Mouse (Mus musculus) midbrain, embryonic 10.5 days (tissue): ENCODE results near the gene Ly6g6d. TPM values are rescaled to one million over a fixed set of nuclear protein-coding genes. Genes with fewer than 3 reads are reported as not detected.

ENCODE experiments used
- DNase-seq: peaks from one replicate; pipeline ENCODE4 v3.0.0-alpha.2; 2017; ENCODE audit warnings: low spot score
- H3K27ac ChIP-seq: fragments of 300-500 bp; sonication (generic); replicated peaks from 2 replicates; pipeline ENCODE4 v1.5.1; 2016; ENCODE audit warnings: mild to moderate bottlenecking
- H3K27me3 ChIP-seq: fragments of 300-500 bp; sonication (generic); 2 replicates; pipeline ENCODE4 v1.6.1; 2016; ENCODE audit warnings: low read depth, mild to moderate bottlenecking; ENCODE audit not compliant: poor library complexity, severe bottlenecking
- H3K36me3 ChIP-seq: fragments of 300-500 bp; sonication (generic); 2 replicates; pipeline ENCODE4 v1.6.1; 2016; ENCODE audit warnings: mild to moderate bottlenecking, moderate library complexity
- H3K4me1 ChIP-seq: fragments of 300-500 bp; sonication (generic); 2 replicates; pipeline ENCODE4 v1.6.1; 2016
- H3K4me3 ChIP-seq: fragments of 300-500 bp; sonication (generic); 2 replicates; pipeline ENCODE4 v1.5.1; 2016; ENCODE audit warnings: mild to moderate bottlenecking, moderate library complexity
- H3K9me3 ChIP-seq: fragments of 300-500 bp; sonication (generic); replicated peaks from 2 replicates; pipeline ENCODE4 v1.6.1; 2016; ENCODE audit warnings: mild to moderate bottlenecking
- WGBS: fragments of 180-500 bp; shearing (Covaris S2); methylation state at CpG from one replicate; pipeline ENCODE4 v1.1.7; 2016; 5-methylcytosine and 5-hydroxymethylcytosine counted together
- polyA plus RNA-seq: library from polyadenylated mRNA; unstranded; fragments of >200 nt; fragmentation: Nextera tagmentation; extraction: Ambion mirVana; gene quantifications from 2 replicates; pipeline ENCODE4 v1.2.1, GENCODE M21; 2016

The Ly6g6d gene
- polyA plus RNA-seq, 1 experiment from 2014 or later: 3.5 TPM

DNA sequence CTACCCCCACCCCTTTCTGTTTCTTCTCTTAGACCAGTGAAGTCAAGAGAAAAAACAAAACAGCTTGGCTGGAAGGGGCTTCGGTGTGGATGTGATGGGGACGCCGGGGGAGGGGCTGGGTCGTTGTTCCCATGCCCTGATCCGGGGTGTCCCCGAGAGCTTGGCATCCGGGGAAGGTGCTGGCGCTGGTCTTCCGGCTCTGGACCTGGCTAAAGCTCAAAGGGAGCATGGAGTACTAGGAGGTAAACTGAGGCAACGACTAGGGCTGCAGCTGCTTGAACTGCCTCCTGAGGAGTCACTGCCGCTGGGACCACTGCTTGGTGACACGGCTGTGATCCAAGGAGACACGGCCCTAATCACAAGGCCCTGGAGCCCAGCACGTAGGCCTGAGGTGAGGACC is 17.8 kb downstream of the Ly6g6d start:
- peaks cover 68% of the 10 kb centered on the region for H3K36me3 ChIP-seq
- H3K9me3 ChIP-seq: no peaks in the 10 kb centered on the region
- 37% methylated on average over 14 of the region's 14 CpGs for WGBS
- H3K4me3 ChIP-seq: peak overlapping the region; percentile 88
- peaks cover 48% of the 10 kb centered on the region for H3K4me1 ChIP-seq
- H3K27me3 ChIP-seq: peaks cover 34% of the 10 kb centered on the region
- DNase-seq: no peak
- H3K27ac ChIP-seq: peak overlapping the region; percentile 99

- DNase-seq: peak; percentile 96
- H3K27me3 ChIP-seq: peaks cover 25% of the 10 kb centered on the region
- under 1% methylated on average over 57 of the region's 57 CpGs for WGBS
- H3K36me3 ChIP-seq: peaks cover 77% of the 10 kb centered on the region
- peak within 1 kb of the TSS; percentile 99 for H3K27ac ChIP-seq
- H3K4me3 ChIP-seq: peak within 1 kb of the TSS; percentile 88
- H3K4me1 ChIP-seq: peaks cover 39% of the 10 kb centered on the region
- H3K9me3 ChIP-seq: no peaks in the 10 kb centered on the region; the same call in 1 of the 2 replicates
Measured at GRCm38 (mm10) chr17:35058911-35059892, 18.7 kb downstream of the Ly6g6d start, which contains the start of gene Ddah2. Ddah2 (plus strand) TSS chr17:35059035.

- peaks cover 81% of the 10 kb centered on the region for H3K36me3 ChIP-seq
- H3K4me1 ChIP-seq: peaks cover 32% of the 10 kb centered on the region
- H3K27me3 ChIP-seq: peaks cover 17% of the 10 kb centered on the region
- peak overlapping the region; percentile 88 for H3K4me3 ChIP-seq
- DNase-seq: no peak
- no peaks in the 10 kb centered on the region; the same call in 1 of the 2 replicates for H3K9me3 ChIP-seq
- WGBS: 80% methylated on average over 9 of the region's 9 CpGs
- peak overlapping the region; percentile 99 for H3K27ac ChIP-seq
Measured at GRCm38 (mm10) chr17:35058316-35058715, 19.5 kb downstream of the Ly6g6d start.

DNA sequence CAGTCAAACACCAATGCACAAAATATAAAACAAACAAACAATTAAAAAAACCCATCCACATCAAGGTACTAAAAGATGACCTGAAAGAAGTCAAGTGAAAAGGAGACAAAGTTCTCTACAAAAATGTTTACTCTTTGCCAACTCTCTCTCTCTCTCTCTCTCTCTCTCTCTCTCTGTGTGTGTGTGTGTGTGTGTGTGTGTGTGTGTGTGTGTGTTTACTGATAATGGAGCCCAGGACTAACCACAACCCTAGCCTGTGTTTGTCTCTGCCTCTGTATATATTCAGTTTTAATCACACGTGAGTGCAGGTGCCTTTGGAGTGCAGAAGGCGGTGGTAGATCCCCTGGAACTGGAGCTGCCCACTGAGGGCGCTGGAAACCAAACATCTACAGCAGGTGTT is 20.8 kb downstream of the Ly6g6d start:
- H3K27ac ChIP-seq: no peak overlapping the region
- peaks cover 5% of the 10 kb centered on the region; the same call in 1 of the 2 replicates for H3K27me3 ChIP-seq
- H3K36me3 ChIP-seq: peaks cover 80% of the 10 kb centered on the region
- H3K4me3 ChIP-seq: no peak overlapping the region
- no peaks in the 10 kb centered on the region; the same call in 1 of the 2 replicates for H3K9me3 ChIP-seq
- 86% methylated on average over 3 of the region's 3 CpGs for WGBS
- DNase-seq: no peak
- H3K4me1 ChIP-seq: peaks cover 42% of the 10 kb centered on the region

GRCm38 (mm10) chr17:35055691-35056495 is 22.0 kb downstream of the Ly6g6d start:
- H3K36me3 ChIP-seq: peaks cover 69% of the 10 kb centered on the region
- peaks cover 46% of the 10 kb centered on the region for H3K4me1 ChIP-seq
- no peak for DNase-seq
- H3K9me3 ChIP-seq: no peaks in the 10 kb centered on the region; the same call in 1 of the 2 replicates
- no peak overlapping the region for H3K27ac ChIP-seq
- H3K27me3 ChIP-seq: no peaks in the 10 kb centered on the region
- 95% methylated on average over 7 of the region's 7 CpGs for WGBS
- H3K4me3 ChIP-seq: 0 out of 2 replicates have a peak overlapping the region, but pooled peaks have one; percentile 2

GRCm38 (mm10) chr17:35052271-35052798 is 25.5 kb downstream of the Ly6g6d start:
- H3K27me3 ChIP-seq: no peaks in the 10 kb centered on the region
- H3K27ac ChIP-seq: peak overlapping the region; percentile 97
- no peaks in the 10 kb centered on the region; the same call in 1 of the 2 replicates for H3K9me3 ChIP-seq
- peaks cover 57% of the 10 kb centered on the region for H3K4me1 ChIP-seq
- peaks cover 50% of the 10 kb centered on the region for H3K36me3 ChIP-seq
- 85% methylated on average over 12 of the region's 12 CpGs for WGBS
- DNase-seq: no peak
- H3K4me3 ChIP-seq: peak overlapping the region; percentile 70

DNA sequence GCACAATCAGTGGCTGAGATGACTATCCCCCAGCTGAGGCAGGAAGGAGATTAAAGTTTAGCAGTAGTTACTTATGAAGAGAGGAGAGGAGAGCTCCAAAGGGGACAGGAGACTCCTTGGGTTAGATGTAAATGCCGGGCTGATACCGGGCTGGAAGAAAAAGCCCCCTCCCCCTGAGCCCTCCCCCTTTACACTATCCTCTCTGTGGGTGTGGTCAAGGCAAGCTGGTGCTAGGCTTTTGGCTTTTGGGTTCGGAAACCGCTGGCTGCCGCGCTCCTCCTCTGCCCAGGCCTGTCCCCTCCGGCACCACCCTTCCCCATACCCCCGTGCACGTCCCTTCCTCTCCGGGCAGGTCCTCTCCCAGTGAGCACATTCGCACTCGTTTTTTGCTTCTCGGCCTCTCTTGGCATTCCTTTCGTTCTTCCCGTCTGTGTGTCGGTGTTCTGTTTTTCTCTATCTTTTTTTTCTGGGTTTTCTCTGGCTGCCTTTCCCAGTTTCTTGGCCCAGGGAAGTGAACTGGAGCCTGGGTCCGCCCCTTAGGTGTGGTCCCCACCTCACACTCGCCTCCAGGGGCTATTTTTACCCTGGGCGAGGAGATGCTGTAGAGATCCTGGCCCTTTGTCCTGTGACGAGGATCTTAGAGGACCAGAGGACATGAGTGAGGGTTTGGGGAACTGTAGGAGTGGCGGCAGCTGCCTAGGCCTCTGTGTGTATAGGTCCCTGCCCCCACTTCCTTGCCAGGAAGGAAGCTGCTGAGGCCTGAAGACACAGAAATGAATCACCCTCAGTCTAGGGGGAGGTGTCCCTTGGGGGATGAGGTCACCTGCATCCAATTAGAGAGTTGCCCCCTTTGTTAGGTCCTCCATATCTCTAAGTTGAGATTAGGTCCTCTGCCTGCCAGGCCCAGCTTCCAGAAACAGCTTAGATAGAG is 26.4 kb downstream of the Ly6g6d start:
- Histone ChIP-seq H3K4me1 (peaks cover 67% of the 10 kb centered on the region), H3K36me3 (peaks cover 43% of the 10 kb centered on the region), H3K4me3 (peak overlapping the region; percentile 70), H3K27ac (peak overlapping the region; percentile 97), H3K9me3 (no peaks in the 10 kb centered on the region; the same call in 1 of the 2 replicates), H3K27me3 (no peaks in the 10 kb centered on the region)
- DNase-seq: peak; percentile 70
- under 1% methylated on average over 21 of the region's 21 CpGs for WGBS

- Histone ChIP-seq H3K9me3 (no peaks in the 10 kb centered on the region; the same call in 1 of the 2 replicates), H3K36me3 (peaks cover 31% of the 10 kb centered on the region), H3K27me3 (0 out of 2 replicates have a peak, but pooled peaks cover 3% of the 10 kb centered on the region), H3K4me3 (peak overlapping the region; percentile 70), H3K27ac (peak overlapping the region; percentile 97), H3K4me1 (peaks cover 78% of the 10 kb centered on the region)
- WGBS: under 1% methylated on average over 27 of the region's 27 CpGs
- peak; percentile 77 for DNase-seq
Measured at GRCm38 (mm10) chr17:35050126-35050750, 27.6 kb downstream of the Ly6g6d start.

DNA sequence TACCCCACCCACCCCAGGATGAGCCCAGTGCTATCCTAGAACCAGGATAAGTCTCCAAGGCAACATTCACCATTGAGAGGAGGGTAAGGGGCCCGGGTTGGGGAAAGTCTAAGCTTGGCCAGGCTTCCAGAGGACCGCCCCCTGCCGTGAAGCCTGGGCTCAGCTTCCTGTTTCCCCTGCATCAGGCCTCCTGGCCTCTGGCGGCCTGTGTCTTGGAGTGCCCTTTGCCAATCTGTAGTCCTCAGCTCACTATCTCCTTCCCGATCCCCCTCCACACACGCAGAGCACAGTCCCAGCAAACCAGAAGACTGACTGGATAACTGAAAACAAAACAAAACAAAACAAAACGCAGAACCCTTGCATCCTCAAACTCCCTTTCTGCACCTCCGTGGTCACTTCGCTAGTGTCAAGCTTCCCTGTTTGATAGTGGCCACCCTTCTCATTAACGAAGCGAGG is 28.3 kb downstream of the Ly6g6d start, which contains the start of gene Clic1:
TSS of gene Clic1 (plus strand) at position 406 of the 456 bp plus-strand sequence.
- WGBS: 2% methylated on average over 11 of the region's 11 CpGs

DNA sequence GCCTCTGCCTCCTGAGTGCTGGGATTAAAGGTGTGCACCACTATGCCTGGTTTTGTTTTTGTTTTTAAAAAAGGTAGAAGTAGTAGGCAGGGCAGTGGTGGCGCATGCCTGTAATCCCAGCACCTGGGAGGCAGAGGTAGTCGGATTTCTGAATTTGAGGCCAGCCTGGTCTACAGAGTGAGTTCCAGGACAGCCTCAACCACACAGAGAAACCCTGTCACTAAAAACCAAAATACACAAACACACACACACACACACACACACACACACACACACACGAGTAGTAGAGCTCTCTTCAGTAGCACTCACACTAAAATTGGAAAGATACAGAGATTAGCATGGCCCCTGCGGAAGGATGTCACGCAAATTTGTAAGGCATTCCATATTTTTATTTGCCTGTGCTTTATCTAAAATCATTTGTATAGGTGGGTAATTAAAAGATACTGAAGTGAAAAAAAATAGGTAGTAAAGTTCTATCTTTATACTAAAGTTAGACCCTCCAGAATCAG is 28.9 kb downstream of the Ly6g6d start:
- Histone ChIP-seq H3K4me3 (peak overlapping the region; percentile 70), H3K9me3 (no peaks in the 10 kb centered on the region; the same call in 1 of the 2 replicates), H3K27ac (peak overlapping the region; percentile 97), H3K4me1 (peaks cover 91% of the 10 kb centered on the region), H3K27me3 (0 out of 2 replicates have a peak, but pooled peaks cover 4% of the 10 kb centered on the region), H3K36me3 (peaks cover 18% of the 10 kb centered on the region)
- WGBS: 63% methylated on average over 5 of the region's 5 CpGs
- no peak for DNase-seq

More for the DNA sequence above, 28.3 kb downstream of the Ly6g6d start, which contains the start of gene Clic1:
- DNase-seq: peak; percentile 87
- H3K9me3 ChIP-seq: no peaks in the 10 kb centered on the region; the same call in 1 of the 2 replicates
- H3K27ac ChIP-seq: peak within 1 kb of the TSS; percentile 97
- peak within 1 kb of the TSS; percentile 70 for H3K4me3 ChIP-seq
- 0 out of 2 replicates have a peak, but pooled peaks cover 4% of the 10 kb centered on the region for H3K27me3 ChIP-seq
- peaks cover 85% of the 10 kb centered on the region for H3K4me1 ChIP-seq
- peaks cover 24% of the 10 kb centered on the region for H3K36me3 ChIP-seq
